Mouse (Mus musculus) retina, postnatal 1 day (tissue): ENCODE measurements around the gene Pycr2.

Experiments
- DNase-seq: peaks from one replicate; pipeline ENCODE4 v3.0.0-alpha.2; 2012

Gene Pycr2

DNA sequence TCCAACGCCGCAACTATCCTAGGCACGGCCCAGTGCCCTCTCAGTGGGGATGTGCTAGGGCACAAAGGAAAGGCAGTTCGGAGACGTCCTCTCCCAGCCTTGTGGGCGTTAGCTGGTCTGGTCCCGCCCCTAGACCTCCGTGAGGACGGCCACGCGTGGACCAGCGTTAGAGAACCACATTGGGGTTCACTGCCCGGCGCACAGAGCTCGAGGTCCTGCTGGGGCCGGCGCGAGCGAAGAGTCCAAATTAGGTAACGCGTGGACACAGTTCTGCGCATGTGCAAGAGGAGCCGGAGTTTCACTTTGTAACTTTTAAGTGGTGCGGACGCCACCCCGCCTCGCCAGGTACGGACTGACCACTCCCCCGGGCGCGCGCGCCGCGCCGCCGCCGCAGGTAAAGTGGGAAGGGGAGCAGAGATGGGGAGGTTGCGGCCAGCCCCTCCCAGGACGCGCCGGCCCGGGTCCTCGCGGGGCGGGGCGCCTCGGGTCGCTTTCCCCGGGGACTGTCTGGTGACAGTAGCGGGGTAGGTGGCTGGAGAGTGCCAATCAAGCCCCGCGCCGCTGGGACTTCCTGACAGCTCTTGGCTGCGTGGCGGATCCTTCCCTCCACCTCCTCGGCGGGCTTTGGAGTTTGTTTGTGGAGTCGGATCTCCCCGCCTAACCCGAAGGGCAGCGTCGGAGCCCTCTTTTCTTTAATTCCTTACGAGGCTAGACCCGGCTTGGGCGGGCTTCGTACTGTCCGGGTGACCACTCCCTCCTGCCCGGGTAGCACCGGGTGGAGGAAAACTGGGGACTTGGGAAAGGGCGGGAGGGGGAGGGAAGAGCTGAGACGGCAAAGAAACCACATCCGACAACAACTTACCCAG is 38.3 kb downstream of the Pycr2 start, which contains the start of gene Tmem63a:
Tmem63a (plus strand) TSS at position 179 of the 866 bp plus-strand sequence.
- DNase-seq, result peak; percentile 80

DNA sequence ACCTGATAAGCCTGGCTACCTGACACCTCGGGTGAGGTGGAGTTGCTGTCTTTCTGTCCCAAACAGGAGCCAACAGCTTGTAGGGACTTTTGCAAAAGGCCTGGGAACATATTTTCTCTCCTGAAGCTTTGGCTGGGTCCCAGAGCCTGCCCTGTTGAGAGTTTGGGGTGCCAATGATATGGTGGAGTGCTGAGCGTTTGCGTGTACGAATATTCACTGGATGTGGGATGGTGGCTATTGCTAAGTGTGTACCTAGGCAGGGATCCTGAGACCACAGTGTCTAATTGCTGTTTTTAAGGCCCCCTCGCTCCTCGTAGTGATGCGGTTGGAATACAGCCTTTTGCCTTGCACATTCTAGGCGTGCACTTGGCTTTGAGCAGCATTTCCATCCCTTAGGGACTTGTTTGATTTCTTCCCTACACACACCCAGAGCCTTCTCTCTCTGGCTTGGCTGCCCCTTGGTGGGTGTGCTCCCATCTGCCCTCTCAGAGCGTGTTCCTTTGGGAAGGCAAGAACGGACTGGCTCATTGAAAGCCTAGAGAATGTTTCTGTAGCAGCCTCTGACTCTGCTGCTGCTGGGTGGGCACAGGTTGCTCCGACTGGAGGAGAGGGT is 39.0 kb downstream of the Pycr2 start:
- no peak for DNase-seq

DNA sequence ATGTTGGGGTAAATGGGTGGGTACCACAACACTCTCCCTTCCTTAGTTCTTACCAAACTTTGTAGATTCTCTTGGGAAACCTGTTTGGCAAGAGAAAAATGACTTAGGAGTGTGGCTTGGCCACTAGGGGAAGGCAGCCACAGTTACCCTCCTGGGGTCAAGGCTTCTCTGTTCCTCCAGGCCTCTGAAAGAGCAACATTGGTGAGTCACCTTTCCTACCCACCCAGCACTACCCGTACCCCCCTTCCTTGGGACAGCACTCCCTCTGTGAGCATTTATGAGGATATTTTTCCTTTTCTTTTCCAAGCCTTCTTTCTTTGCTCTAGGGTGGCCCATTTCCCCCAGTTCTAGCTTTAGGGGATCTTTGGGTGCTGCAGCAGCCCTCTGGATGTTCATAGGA is 39.8 kb downstream of the Pycr2 start:
- no peak for DNase-seq

DNA sequence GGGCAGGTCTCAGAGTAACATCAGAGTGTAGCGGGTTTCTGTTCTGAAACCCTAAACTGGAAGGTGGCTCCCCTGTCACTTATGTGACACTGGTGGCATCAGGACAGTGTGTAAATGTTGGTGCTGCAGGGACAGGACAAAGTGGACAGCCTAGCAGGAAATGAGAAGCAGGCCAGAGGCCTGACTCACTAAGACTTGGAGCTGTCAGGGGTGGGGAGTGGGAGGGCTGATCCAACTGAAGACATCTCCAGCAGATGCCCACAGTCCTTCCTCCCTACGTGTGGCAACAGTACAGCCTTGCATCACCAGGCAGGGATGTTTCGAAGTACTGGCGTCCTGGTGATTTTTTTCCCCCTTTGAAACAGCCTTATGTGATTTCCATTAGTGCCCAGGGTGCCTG is 40.5 kb downstream of the Pycr2 start:
- no peak for DNase-seq

DNA sequence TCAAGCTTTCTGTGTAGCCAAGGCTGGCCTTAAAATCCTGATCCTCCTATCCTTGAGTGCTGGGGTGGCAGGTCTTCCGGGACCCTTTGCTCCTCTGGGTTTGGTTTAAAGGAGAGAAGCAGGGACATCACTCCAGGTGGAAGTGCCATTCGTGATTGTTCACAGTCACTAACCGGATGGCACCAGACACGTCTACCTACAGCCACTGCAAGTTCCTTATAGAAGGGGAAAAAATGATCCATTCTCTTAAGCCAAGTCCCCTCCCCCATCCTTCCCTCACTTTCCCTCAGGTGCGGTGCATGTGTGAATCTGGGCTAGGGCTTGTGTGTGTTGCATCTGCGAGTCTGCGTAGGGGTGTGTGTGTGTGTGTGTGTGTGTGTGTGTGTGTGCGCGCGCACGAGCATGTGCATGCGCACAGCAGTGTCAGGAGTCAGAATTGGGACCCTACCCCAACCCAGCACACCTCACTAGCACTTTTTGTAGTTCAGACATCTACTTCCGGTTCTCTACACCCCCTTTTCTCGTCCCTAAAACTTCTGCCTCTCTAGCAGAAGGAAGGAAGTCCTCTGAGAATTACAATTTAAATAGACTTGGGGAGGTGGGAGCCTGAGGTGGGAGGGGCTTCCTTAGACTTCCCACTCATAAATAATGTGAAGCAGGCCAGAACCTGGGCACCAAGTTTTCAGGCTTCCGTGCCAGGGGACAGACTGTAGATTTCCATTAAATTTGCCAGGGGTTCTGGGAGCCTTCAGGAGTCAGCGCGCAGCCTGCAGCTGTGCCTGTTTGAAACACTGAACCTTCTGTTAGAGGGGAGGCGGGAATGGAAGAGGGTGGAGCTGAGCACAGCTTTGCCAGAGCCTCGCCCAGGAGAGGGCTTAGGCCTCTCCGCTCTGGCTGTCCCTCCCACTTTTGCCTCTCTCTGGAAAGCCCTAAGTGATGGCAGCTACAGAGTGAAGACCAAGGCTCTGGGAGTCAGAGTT is 41.2 kb downstream of the Pycr2 start:
- DNase-seq, result peak; percentile 78

DNA sequence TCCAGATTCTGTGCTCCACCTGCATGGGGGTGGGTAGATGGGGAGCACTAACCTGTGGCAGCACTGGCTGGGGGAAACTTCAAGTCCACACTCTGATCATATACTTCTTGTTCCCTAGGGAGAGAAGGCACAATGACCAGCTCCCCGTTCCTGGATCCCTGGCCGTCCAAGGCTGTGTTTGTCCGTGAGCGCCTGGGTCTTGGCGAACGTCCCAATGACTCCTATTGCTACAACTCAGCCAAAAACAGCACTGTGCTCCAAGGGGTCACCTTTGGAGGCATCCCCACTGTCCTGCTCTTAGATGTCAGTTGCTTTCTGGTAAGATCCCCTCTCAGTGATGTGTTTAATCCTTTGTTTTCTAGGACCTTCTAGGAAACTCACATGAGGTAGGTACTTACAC is 42.4 kb downstream of the Pycr2 start:
- no peak for DNase-seq

DNA sequence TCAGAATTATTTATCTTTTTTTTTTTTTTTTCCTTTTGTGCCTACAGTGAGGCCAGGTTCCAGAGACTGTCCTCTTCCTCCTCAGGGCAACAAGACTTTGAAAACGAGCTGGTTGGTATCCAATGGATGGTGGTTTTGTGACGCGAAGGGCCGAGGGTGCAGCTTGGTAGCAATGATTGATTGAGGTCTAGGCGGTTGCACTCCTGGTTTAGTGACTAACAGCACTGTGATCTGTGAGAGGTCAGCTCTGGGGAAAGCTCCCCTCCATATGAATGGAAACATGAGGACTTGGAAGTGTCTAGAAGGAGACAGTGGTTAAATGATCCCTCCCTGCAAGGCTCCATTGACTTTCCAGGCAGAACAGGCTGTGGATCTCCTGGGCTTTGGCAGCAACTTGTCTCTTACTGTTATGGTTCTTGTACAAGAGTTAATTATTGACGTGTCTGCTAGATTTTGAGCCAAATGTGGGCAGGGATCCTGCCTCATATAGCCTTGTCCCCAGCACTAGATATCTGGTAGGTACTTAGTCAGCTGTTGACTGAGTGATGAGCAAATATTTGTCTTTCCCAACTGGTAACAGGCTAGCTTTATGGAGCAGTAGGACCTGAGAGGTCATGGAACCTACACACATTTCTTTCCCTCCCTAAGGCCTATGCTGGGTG is 48.1 kb downstream of the Pycr2 start:
- no peak for DNase-seq

DNA sequence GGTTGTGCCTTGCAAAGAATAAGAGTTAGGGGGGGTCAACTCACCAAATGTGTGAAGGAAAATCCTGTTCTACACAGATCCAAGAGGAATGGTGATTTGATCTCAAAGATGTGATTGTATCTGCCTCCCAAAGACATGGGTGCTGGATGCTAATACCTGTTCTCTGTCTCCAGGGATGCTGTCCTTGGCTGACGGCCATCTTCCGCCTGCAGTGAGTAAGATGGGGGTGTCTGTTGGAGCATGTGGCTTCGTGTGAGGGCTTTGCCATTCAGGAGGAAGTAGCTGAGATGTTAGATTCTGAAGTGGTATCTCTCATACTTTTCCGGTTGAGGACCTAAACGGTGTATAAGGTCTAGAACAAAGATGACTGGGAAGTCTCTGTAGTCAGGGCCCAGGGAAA is 48.7 kb downstream of the Pycr2 start:
- no peak for DNase-seq

DNA sequence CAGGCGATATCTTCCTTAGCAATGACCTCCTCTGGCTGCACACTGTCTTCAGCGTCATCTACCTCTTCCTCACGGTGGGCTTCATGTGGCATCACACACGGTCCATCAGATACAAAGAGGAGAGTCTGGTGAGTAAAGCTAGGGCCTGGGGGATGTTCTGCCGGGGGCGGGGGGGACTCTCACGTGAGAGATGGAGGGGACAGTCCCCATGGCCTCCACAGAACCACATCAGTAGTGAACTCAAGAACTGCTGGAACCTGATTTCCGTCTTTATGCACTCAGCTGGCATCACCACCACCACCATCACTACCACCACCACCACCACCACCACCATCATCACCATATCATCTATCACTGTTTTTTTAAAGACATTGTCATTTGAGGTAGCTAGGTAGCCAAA is 52.3 kb downstream of the Pycr2 start:
- DNase-seq, result no peak

DNA sequence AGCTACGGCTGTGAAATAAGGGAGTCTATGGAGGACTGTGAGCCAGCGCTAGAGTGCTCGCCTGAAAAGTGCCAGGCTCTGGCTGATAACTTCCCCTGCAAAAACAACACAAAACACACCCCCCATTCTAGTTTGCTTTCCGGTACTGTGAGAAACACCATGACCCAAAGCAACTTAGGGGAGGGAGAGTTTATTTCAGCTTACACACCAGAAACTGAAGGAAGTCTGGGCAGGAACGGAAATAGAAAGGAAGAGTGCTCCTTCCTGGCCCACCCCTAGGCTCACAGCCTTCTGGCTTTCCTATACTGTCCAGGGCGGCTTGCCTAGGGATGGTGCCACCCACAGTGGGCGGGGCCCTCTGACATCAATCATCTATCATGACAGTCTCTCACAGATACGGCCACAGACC is 52.9 kb downstream of the Pycr2 start:
- DNase-seq, result no peak
